Comparison of ENCODE assay signal across 8 mouse cellular contexts in the genomic region with DNA sequence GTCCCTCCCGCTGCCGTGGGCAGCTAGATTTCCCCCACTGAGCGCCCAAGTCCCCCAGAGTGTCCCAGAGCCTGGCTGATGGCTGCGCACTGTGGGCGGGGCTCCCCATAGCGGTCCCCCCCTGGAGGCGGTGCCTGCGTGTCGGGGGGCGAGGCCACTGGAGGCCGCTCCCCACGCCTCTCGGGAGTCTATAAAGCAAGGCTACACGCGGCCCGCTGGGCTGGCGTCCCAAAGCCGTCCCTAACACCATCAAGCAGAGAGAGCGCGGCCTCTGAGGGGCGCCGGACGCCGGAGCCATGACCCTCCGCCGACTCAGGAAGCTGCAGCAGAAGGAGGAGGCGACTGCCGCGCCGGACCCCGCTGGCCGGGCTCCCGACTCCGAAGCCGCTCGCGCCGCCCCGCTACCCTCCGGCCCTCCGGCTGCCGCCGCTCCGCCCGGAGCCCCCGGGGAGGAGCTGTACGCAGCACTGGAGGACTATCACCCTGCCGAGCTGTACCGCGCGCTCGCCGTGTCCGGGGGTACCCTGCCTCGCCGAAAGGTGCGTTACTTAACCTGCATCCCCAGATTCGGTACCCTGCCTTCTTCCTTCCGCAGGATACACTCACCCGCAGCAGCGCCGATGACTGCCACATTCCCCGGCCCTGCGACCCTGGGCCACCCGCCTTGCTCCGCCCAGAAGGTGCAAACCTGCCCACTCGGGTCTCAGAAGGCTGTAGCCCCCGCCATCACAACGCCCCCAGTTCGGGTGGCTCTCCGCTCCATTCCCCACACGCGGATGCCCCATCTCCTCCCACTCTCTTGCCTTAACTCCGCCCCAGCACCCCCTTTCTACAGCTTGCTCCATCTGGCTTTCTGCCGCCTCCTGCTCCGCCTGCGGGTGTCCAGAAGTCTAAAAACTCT. TPM values are rescaled to one million over a fixed set of nuclear protein-coding genes. Genes with fewer than 3 reads are reported as not detected.
DNase-seq lines count a peak whose midpoint lies in the region; ATAC-seq and TF ChIP-seq lines count a peak whose summit lies in the region.

Gene Grasp, plus strand, starts transcription at position 183 of the 901 bp plus-strand sequence.

- H3K9me3 ChIP-seq in embryonic facial prominence, embryonic 15.5 days (replicated peaks) = no peaks in the 10 kb centered on the region
- H3K9me3 ChIP-seq in heart, embryonic 12.5 days (replicated peaks) = no peaks in the 10 kb centered on the region
- no peaks in the 10 kb centered on the region for H3K9me3 ChIP-seq in kidney, embryonic 16.5 days (ENCODE audit: low read length)
- no peaks in the 10 kb centered on the region for H3K9me3 ChIP-seq in liver, embryonic 11.5 days (ENCODE audit: control insufficient read depth, low read length)

- TF ChIP-seq POLR2A in myocyte (IDR thresholded peaks at IDR 0.05; ENCODE audit: insufficient read length, low read depth) = peak; percentile 99

- H3K27me3 ChIP-seq in embryonic facial prominence, embryonic 15.5 days = no peaks in the 10 kb centered on the region
- peaks cover 23% of the 10 kb centered on the region for H3K27me3 ChIP-seq in heart, embryonic 12.5 days (replicated peaks)
- peaks cover 18% of the 10 kb centered on the region for H3K27me3 ChIP-seq in kidney, embryonic 16.5 days (ENCODE audit: insufficient read depth, low read length)
- H3K27me3 ChIP-seq in liver, embryonic 11.5 days (replicated peaks; ENCODE audit: control insufficient read depth, insufficient read depth, low read length) = peaks cover 49% of the 10 kb centered on the region
- H3K27me3 ChIP-seq in myocyte (ENCODE audit: control insufficient read depth, insufficient read depth, insufficient read length) = no peaks in the 10 kb centered on the region

- H3K4me2 ChIP-seq in embryonic facial prominence, embryonic 15.5 days (replicated peaks) = peak within 1 kb of the TSS; percentile 88
- peak within 1 kb of the TSS; percentile 89 for H3K4me2 ChIP-seq in heart, embryonic 12.5 days
- peak within 1 kb of the TSS; percentile 91 for H3K4me2 ChIP-seq in kidney, embryonic 16.5 days (replicated peaks; ENCODE audit: low read depth, low read length)
- H3K4me2 ChIP-seq in liver, embryonic 11.5 days = peak within 1 kb of the TSS; percentile 79
- peak within 1 kb of the TSS; percentile 91 for H3K4me2 ChIP-seq in myocyte (ENCODE audit: low read depth)

- no peaks in the 10 kb centered on the region for H3K79me2 ChIP-seq in myocyte (ENCODE audit: control insufficient read depth, insufficient read depth)

- peak; percentile 78 for DNase-seq in 3T3-L1 (ENCODE audit: low read depth, low spot score)
- DNase-seq in adrenal gland, postnatal 25 days = peak; percentile 93
- peak; percentile 81 for DNase-seq in liver, embryonic 11.5 days (ENCODE audit: low spot score)
- peak; percentile 79 to 80 for DNase-seq in spleen, postnatal 36 days (ENCODE audit: low spot score in 2 of 2)

- peak within 1 kb of the TSS; percentile 27 for H3ac ChIP-seq in myocyte (ENCODE audit: control insufficient read depth, insufficient read length)

- peaks cover 89% of the 10 kb centered on the region for H3K4me1 ChIP-seq in embryonic facial prominence, embryonic 15.5 days
- peaks cover 50% of the 10 kb centered on the region for H3K4me1 ChIP-seq in heart, embryonic 12.5 days (replicated peaks)
- H3K4me1 ChIP-seq in kidney, embryonic 16.5 days (ENCODE audit: insufficient read depth, low read length) = peaks cover 57% of the 10 kb centered on the region
- H3K4me1 ChIP-seq in liver, embryonic 11.5 days (replicated peaks; ENCODE audit: control insufficient read depth, insufficient read depth, low read length) = peaks cover 13% of the 10 kb centered on the region

- WGBS in embryonic facial prominence, embryonic 15.5 days = under 1% methylated on average over 77 of the region's 77 CpGs
- WGBS in heart, embryonic 12.5 days = under 1% methylated on average over 77 of the region's 77 CpGs
- WGBS in kidney, embryonic 16.5 days = under 1% methylated on average over 70 of the region's 77 CpGs
- under 1% methylated on average over 67 of the region's 77 CpGs for WGBS in liver, embryonic 11.5 days

- H3K36me3 ChIP-seq in embryonic facial prominence, embryonic 15.5 days = peaks cover 4% of the 10 kb centered on the region
- H3K36me3 ChIP-seq in heart, embryonic 12.5 days = peaks cover 6% of the 10 kb centered on the region
- peaks cover 3% of the 10 kb centered on the region; the same call in 1 of the 2 replicates for H3K36me3 ChIP-seq in kidney, embryonic 16.5 days (ENCODE audit: insufficient read depth, low read length)
- no peaks in the 10 kb centered on the region for H3K36me3 ChIP-seq in liver, embryonic 11.5 days (ENCODE audit: control insufficient read depth, insufficient read depth, low read length)
- no peaks in the 10 kb centered on the region for H3K36me3 ChIP-seq in myocyte (ENCODE audit: control insufficient read depth, insufficient read depth)

- peak; percentile 85 for ATAC-seq in embryonic facial prominence, embryonic 15.5 days (ENCODE audit: insufficient number of reproducible peaks, low FRiP score, low TSS enrichment, low read depth)
- peak; percentile 88 for ATAC-seq in heart, embryonic 12.5 days (ENCODE audit: insufficient number of reproducible peaks, low FRiP score)
- ATAC-seq in kidney, embryonic 16.5 days (ENCODE audit: low FRiP score, low TSS enrichment) = peak; percentile 89
- peak; percentile 81 for ATAC-seq in liver, embryonic 11.5 days (replicated peaks; ENCODE audit: low FRiP score)

- H3K4me3 ChIP-seq in embryonic facial prominence, embryonic 15.5 days (replicated peaks) = peak within 1 kb of the TSS; percentile 88
- H3K4me3 ChIP-seq in heart, embryonic 12.5 days = peak within 1 kb of the TSS; percentile 85
- peak within 1 kb of the TSS; percentile 76 for H3K4me3 ChIP-seq in kidney, embryonic 16.5 days (ENCODE audit: low read length)
- H3K4me3 ChIP-seq in liver, embryonic 11.5 days (ENCODE audit: low read depth, low read length) = peak within 1 kb of the TSS; percentile 65
- H3K4me3 ChIP-seq in myocyte = peak within 1 kb of the TSS; percentile 60

- peak within 1 kb of the TSS; percentile 68 for H3K9ac ChIP-seq in embryonic facial prominence, embryonic 15.5 days
- H3K9ac ChIP-seq in heart, embryonic 12.5 days = peak within 1 kb of the TSS; percentile 87
- H3K9ac ChIP-seq in kidney, embryonic 16.5 days (replicated peaks; ENCODE audit: low read length) = peak within 1 kb of the TSS; percentile 77
- peak within 1 kb of the TSS; percentile 59 for H3K9ac ChIP-seq in liver, embryonic 11.5 days (ENCODE audit: low read depth, low read length)

- H3K27ac ChIP-seq in embryonic facial prominence, embryonic 15.5 days (replicated peaks) = peak within 1 kb of the TSS; percentile 88
- peak within 1 kb of the TSS; percentile 72 for H3K27ac ChIP-seq in heart, embryonic 12.5 days (ENCODE audit: poor library complexity, severe bottlenecking)
- peak within 1 kb of the TSS; percentile 85 for H3K27ac ChIP-seq in kidney, embryonic 16.5 days (ENCODE audit: low read length)
- H3K27ac ChIP-seq in liver, embryonic 11.5 days (ENCODE audit: low read depth, low read length) = 0 out of 2 replicates have a peak within 1 kb of the TSS, but pooled peaks have one; percentile 11

TF ChIP-seq in myocyte, 11 proteins besides CTCF, POLR2A, EP300 and RAD21:
- TF ChIP-seq E2F4 (IDR thresholded peaks at IDR 0.05; ENCODE audit: insufficient read depth) = no peak
- peak; percentile 97 for TF ChIP-seq POLR2AphosphoS2 (IDR thresholded peaks at IDR 0.05; ENCODE audit: insufficient read length, low read depth)

RNA-seq across cellular contexts. Expression of gene Grasp, which starts in this region (rescaled TPM):
- 9.8 and 16.3 TPM in 2 replicates for total RNA-seq in adrenal gland, postnatal 25 days (2021)
- polyA plus RNA-seq in embryonic facial prominence, embryonic 15.5 days (2015; fragmentation: Nextera tagmentation; extraction: Ambion mirVana) = 11.4 and 15.1 TPM in 2 replicates
- polyA plus RNA-seq in heart, embryonic 12.5 days (2016; fragmentation: Nextera tagmentation; extraction: Ambion mirVana) = 6.6 and 7.3 TPM in 2 replicates
- 3.2 and 3.4 TPM in 2 replicates for polyA plus RNA-seq in kidney, embryonic 16.5 days (2015; fragmentation: Nextera tagmentation; extraction: Ambion mirVana)
- 1.5 and 1.7 TPM in 2 replicates for polyA plus RNA-seq in liver, embryonic 11.5 days (2014; fragmentation: Nextera tagmentation; extraction: Ambion mirVana)
- polyA plus RNA-seq in myocyte (2012; fragmentation: generic; extraction: Trizol) = 11.0 TPM

Comparison
In these comparisons a context has a peak if more than half of its experiments do, and no peak if none do; other contexts are left out.
1. Peak in every context shown above with its lines: DNase-seq, ATAC-seq, H3K4me3 ChIP-seq and H3K27ac ChIP-seq.
2. H3K27ac ChIP-seq: peak in every context shown above with its lines; median percentile 88 in embryonic facial prominence, embryonic 15.5 days; 85 in kidney, embryonic 16.5 days; 72 in heart, embryonic 12.5 days; 11 in liver, embryonic 11.5 days.